Mouse (Mus musculus): ENCODE measurements around the gene Npsr1. TPM values are rescaled to one million over a fixed set of nuclear protein-coding genes. Genes with fewer than 3 reads are reported as not detected.

Npsr1 gene
- polyA plus RNA-seq, 1 experiment, result not detected

GRCm38 (mm10) chr9:24293252-24293959, 195.6 kb downstream of the Npsr1 start:
- no peak for TF ChIP-seq GATA1 (IDR thresholded peaks at IDR 0.05; ENCODE audit: low read length)

- no peak for TF ChIP-seq GATA1 (IDR thresholded peaks at IDR 0.05; ENCODE audit: low read length)
Measured at GRCm38 (mm10) chr9:24302906-24303305, 205.1 kb downstream of the Npsr1 start.

- no peak for TF ChIP-seq GATA1 (IDR thresholded peaks at IDR 0.05; ENCODE audit: low read length)
Measured at GRCm38 (mm10) chr9:24306990-24307389, 209.2 kb downstream of the Npsr1 start.

GRCm38 (mm10) chr9:24307400-24307799, 209.6 kb downstream of the Npsr1 start:
- TF ChIP-seq GATA1 (IDR thresholded peaks at IDR 0.05; ENCODE audit: low read length), result no peak

GRCm38 (mm10) chr9:24315835-24316234, 218.0 kb downstream of the Npsr1 start:
- no peak for TF ChIP-seq GATA1 (IDR thresholded peaks at IDR 0.05; ENCODE audit: low read length)

- TF ChIP-seq GATA1 (IDR thresholded peaks at IDR 0.05; ENCODE audit: low read length), result no peak
Measured at GRCm38 (mm10) chr9:24331661-24332060, 233.9 kb downstream of the Npsr1 start.

GRCm38 (mm10) chr9:24341321-24341720, 243.5 kb downstream of the Npsr1 start:
- TF ChIP-seq GATA1 (IDR thresholded peaks at IDR 0.05; ENCODE audit: low read length), result no peak

GRCm38 (mm10) chr9:24347011-24347410, 249.2 kb downstream of the Npsr1 start:
- TF ChIP-seq GATA1 (IDR thresholded peaks at IDR 0.05; ENCODE audit: low read length), result no peak

GRCm38 (mm10) chr9:24349510-24349909, 251.7 kb downstream of the Npsr1 start:
- TF ChIP-seq GATA1 (IDR thresholded peaks at IDR 0.05; ENCODE audit: low read length), result no peak

GRCm38 (mm10) chr9:24351402-24351801, 253.6 kb downstream of the Npsr1 start:
- TF ChIP-seq GATA1 (IDR thresholded peaks at IDR 0.05; ENCODE audit: low read length), result no peak
